Mouse (Mus musculus) liver, adult 2 months (tissue): ENCODE measurements around the gene Lima1.

Experiments
- CTCF ChIP-seq: fragments of 200-500 bp; IDR thresholded peaks from 2 replicates; pipeline ENCODE4 v1.5.1; 2011; ENCODE audit warnings: low read depth, low read length, control low read depth
- POLR2A ChIP-seq: fragments of 200-500 bp; IDR thresholded peaks from 2 replicates; pipeline ENCODE4 v1.6.1; 2011; ENCODE audit warnings: low read length, control low read depth; ENCODE audit not compliant: insufficient read depth; ENCODE audit errors: extremely low read depth

GRCm38 (mm10) chr15:99807776-99808735 lies 67.2 kb downstream of the Lima1 start:
- TF ChIP-seq POLR2A (no peak), CTCF (no peak)
